Mouse (Mus musculus) mouse embryonic stem cell (cell line): ENCODE measurements around the gene Pla2g4e.
"Not testable (repeated sequence)": the region's sequence is repeated elsewhere in the genome, so short reads cannot be mapped to it uniquely, and the experiment has no call there.

Experiments
- in situ Hi-C, 2 experiments: fragments of 300-500 bp; cut with MboI; formaldehyde crosslinking; loops; 1 replicate in 1 of 2; 3 replicates in 1 of 2; pipeline ENCODE4 v1.14.3; 2019 to 2020; ENCODE audit warnings: low sequenced_read_pairs in 2 of 2, low pct_unique_long_range_greater_than_20kb in 1 of 2, mixed read lengths in 1 of 2; ENCODE audit not compliant: unreplicated experiment in 1 of 2

The Pla2g4e gene

DNA sequence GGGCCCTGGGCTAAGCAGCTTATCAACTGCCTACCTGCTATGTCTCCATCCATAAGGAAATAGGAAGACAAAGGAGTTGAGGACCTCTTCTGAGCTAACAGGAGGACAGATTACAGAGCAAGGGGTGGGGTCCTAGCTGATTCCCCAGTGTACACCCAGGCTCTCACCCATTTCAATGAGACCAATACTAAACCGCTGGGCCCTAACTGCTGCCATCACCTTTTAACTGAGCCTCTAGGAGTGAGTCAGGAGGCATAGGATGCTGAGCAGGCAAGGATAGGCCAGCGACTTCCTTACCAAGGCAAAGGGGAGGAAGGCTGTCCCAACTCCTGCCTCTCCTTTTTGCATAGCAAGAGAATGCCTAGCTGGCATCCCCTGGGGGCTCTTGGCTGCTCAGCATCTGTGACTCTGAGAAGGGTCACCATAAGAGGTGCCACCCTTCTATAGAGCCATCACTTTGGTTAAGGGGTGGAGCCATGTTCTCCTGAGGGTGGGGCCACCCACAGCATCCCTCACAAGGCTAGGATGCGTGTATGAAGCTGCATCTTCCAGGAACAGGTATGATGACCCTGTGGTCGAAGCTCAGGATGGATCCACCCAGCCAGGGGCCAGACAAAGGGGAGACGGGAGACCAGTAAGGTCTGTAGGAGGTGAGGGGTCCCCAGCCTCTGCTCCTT is 2.2 kb downstream of the Pla2g4e start:
- in situ Hi-C loops: no loop called here

DNA sequence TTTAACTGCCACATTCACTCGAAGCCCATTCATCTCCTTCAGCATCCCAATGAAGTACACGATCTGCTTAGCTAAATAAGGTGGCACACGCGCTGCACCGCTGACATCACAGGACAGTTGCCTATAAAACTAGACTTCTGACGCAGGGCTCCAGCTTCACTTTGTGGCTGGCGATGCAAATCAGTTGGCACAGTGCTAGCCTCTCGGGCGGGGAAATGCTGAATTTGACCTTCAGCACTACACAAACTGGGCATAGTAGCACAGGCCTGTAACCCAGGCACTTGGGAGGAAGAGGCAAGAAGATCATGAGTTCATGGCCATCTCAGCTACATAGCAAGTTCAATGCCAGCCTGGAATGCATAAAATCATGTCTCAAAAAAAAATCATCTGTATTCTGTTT is 6.4 kb downstream of the Pla2g4e start:
- in situ Hi-C loops: not testable (repeated sequence)

DNA sequence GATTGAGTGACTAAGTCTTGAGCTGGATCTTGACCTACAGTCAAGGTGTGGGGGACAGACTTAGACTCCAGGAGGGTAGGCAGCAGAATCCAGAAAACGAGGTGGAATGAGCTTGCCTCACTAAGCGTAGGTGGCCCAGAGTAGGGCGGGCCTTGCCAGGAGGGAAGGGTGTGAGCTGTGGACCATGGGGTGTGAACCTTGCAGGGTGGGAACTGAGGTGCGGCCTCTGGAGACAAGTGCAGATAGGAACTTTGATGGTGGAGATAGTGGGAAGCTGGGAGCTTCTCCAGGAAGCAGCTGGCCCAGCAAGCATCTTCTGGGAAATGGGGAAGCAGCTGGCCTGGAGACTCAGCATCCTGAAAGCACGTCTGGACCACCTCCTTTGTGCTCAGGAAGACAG is 7.4 kb downstream of the Pla2g4e start:
- in situ Hi-C loops: no loop called here

- in situ Hi-C loops: no loop called here
Measured at GRCm38 (mm10) chr2:120235947-120236640, 9.0 kb downstream of the Pla2g4e start.

GRCm38 (mm10) chr2:120235381-120235780 is 9.8 kb downstream of the Pla2g4e start:
- in situ Hi-C loops: no loop called here

GRCm38 (mm10) chr2:120231642-120232041 is 13.5 kb downstream of the Pla2g4e start:
- in situ Hi-C loops: no loop called here

DNA sequence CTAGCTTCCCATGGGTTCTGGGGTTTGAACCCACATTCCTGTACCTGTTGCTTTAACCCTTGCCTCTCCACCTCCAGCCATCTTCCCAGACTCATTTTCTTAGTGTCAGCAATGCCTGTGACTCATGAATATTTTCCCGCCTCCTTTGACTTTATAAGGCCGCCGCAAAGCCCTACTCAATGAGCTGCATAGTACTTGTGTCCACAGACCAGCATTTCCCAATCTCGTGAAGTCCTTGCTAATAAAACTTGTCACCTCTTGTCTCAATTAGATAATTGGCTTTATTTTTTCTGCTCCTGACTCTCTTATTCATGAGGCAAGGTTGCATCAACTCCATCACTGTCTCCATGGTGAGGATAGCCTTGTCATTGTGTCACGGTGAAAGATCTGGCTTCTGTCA is 30.5 kb downstream of the Pla2g4e start:
- in situ Hi-C loops: no loop called here

- in situ Hi-C loops: no loop called here
Measured at GRCm38 (mm10) chr2:120211448-120211847, 33.7 kb downstream of the Pla2g4e start.

- in situ Hi-C loops: no loop called here
Measured at GRCm38 (mm10) chr2:120207926-120208325, 37.2 kb downstream of the Pla2g4e start.

- in situ Hi-C loops: no loop called here
Measured at GRCm38 (mm10) chr2:120207028-120207427, 38.1 kb downstream of the Pla2g4e start.

DNA sequence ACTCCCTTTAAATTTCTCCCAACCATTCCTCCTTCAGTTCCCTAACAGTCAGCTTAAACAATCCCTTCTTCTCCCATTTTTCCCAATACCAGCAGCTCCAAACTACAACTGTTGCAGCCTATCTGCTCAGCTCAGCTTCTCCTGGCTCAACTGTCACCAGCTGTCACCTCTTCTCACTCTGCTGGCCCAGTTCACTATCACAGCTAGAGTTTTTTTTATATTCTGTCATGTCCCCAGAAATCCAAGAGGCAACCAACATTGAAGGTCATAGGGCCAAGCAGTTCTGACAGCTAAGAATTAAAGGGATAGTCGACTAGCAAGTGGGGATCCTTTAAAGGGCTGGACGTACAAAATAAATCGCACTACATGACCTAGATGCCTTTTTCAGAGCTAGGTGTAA is 41.4 kb downstream of the Pla2g4e start:
- in situ Hi-C loops: no loop called here

DNA sequence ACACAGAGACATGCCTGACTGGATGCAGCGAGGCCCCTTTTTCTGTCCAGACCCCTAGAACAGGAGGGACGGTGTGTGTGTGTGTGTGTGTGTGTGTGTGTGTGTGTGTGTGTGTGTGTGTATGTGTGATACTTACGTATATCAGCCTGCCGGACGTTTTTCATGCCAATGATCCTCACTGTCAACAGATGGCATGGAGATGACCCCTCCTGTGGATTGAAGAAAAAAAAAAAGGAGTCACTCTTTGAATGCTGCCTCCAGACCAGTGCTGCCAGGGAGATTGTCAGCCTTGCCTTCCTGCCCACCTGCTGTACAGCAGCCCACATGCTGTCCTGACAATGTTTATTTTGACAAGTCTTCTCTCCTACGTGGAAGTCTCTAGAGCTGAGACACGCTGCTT is 45.1 kb downstream of the Pla2g4e start:
- in situ Hi-C loops: no loop called here

- in situ Hi-C loops: loop anchor here (5.0 kb wide), 1 partner anchor 79 kb away; no protein-coding TSS in a partner anchor
Measured at GRCm38 (mm10) chr2:120188174-120188573, 57.0 kb downstream of the Pla2g4e start.

DNA sequence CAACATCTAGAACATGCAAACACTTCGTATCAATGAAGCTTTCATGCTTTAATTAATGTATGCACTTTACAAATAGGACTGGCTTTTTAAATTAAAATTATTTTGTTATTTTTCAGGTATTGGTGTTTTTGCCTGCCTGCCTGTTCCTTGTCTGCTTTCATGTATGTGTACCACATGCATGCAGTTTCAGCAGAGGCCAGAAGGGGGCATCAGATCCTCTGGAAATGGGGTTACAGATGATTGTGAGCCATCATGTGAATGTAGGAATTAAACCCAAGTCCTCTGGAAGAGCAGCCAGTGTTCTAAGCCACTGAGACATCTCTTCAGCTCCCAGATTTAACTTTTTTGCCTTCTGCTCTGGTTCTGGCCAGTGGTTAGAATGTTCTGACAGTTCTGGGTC is 57.6 kb downstream of the Pla2g4e start:
- in situ Hi-C loops: loop anchor here (5.0 kb wide), 1 partner anchor 80 kb away; no protein-coding TSS in a partner anchor

- in situ Hi-C loops: loop anchor here (5.0 kb wide), 1 partner anchor 82 kb away; no protein-coding TSS in a partner anchor
Measured at GRCm38 (mm10) chr2:120185527-120186276, 59.4 kb downstream of the Pla2g4e start.

DNA sequence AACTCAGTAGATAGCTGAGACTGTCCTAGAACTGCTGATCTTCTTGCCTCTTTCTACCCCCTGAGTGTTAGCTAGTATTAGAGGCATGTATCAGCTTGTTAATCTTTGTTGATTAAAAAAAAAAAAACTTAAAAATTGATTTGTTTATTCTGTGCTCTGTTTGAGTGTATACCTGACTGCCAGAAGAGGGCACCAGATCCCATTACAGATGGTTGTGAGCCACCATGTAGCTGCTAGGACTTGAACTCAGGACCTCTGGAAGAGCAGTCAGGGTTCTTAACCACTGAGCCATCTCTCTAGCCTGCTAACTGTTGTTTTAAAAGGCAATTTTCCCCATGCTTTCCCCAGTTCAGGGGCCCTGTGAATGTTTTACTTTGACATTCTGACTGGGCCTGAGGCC is 66.2 kb downstream of the Pla2g4e start:
- in situ Hi-C loops: no loop called here

DNA sequence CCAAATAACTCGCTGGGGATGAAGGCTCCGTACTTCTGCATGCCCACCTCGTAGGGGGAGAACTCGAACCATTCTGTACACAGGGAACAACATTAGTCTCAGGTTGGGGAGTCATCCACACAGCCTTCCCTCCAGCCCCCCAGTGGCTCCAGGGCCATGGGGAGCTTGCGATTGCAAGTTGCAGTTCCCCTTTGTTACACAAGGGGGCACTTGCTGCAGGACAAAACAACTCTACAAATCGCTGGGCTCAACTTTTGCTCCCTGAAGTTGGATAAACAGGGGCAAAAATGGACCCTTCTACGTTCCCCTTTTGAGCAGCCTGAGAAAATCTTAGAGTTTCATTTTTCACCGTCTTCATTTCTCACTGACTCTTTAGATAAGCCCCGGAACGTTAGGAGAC is 71.4 kb downstream of the Pla2g4e start:
- in situ Hi-C loops: no loop called here

- in situ Hi-C loops: no loop called here
Measured at GRCm38 (mm10) chr2:120171362-120171761, 73.8 kb downstream of the Pla2g4e start.

DNA sequence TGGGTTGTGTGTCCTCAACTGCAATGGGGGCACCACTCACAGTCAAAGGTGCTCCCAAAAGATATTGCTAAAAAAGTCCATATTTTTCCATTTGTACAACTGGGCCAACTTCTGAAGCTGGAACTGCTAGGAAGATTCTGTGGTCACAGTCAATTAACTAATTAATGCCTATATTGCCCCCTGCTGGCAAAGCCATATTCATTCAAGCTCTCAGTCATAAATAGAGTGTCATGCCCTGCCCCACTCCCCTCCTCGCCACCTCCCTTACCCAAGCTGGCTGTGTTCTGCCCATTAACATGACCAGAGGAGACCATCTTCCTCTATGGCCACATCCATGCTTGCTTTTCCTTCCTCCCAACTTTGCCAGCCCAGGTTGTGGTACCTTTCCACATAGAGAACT is 74.4 kb downstream of the Pla2g4e start:
- in situ Hi-C loops: no loop called here
